8 mouse cellular contexts compared by ENCODE assay signal in genomic region chr1:79956121-79956520, GRCm38 (mm10).
DNase-seq lines count a peak whose midpoint lies in the region; ATAC-seq and TF ChIP-seq lines count a peak whose summit lies in the region.

No protein-coding gene starts in this region.

- TF ChIP-seq CTCF in MEL (IDR thresholded peaks at IDR 0.05 in 2 of 3, conservative IDR thresholded peaks at IDR 0.05 in 1 of 3; ENCODE audit: control insufficient read depth in 1 of 3, insufficient read depth in 1 of 3, low read depth in 2 of 3, low read length in 3 of 3, poor library complexity in 1 of 3, severe bottlenecking in 1 of 3): no peak
- no peak for TF ChIP-seq CTCF in kidney, adult 2 months (conservative IDR thresholded peaks at IDR 0.05; ENCODE audit: insufficient read depth, insufficient read length, low read depth, low read length)

- no peaks in the 10 kb centered on the region for H3K27me3 ChIP-seq in hindbrain, embryonic 11.5 days (ENCODE audit: control insufficient read depth, insufficient read depth, low read length)
- no peaks in the 10 kb centered on the region for H3K27me3 ChIP-seq in hindbrain, embryonic 10.5 days (ENCODE audit: insufficient read depth, poor library complexity, severe bottlenecking)
- H3K27me3 ChIP-seq in MEL (ENCODE audit: control insufficient read depth in 1 of 2, insufficient read depth in 2 of 2, low read length in 2 of 2): no peaks in the 10 kb centered on the region
- H3K27me3 ChIP-seq in kidney, adult 2 months (replicated peaks; ENCODE audit: control insufficient read depth, insufficient read depth, low read length): no peaks in the 10 kb centered on the region

- H3K9me3 ChIP-seq in hindbrain, embryonic 11.5 days (ENCODE audit: control insufficient read depth, low read length): no peaks in the 10 kb centered on the region
- H3K9me3 ChIP-seq in hindbrain, embryonic 10.5 days: no peaks in the 10 kb centered on the region
- H3K9me3 ChIP-seq in MEL (replicated peaks; ENCODE audit: insufficient read depth, low read length): no peaks in the 10 kb centered on the region

- TF ChIP-seq EP300 in MEL (IDR thresholded peaks at IDR 0.05; ENCODE audit: low read depth in 1 of 2, low read length in 2 of 2): no peak

- H3K4me1 ChIP-seq in hindbrain, embryonic 11.5 days (replicated peaks; ENCODE audit: control insufficient read depth, insufficient read depth, low read length): no peaks in the 10 kb centered on the region
- no peaks in the 10 kb centered on the region for H3K4me1 ChIP-seq in hindbrain, embryonic 10.5 days (replicated peaks)
- H3K4me1 ChIP-seq in MEL (ENCODE audit: control insufficient read depth in 1 of 2, insufficient read depth in 2 of 2, low read length in 2 of 2): no peaks in the 10 kb centered on the region
- no peaks in the 10 kb centered on the region for H3K4me1 ChIP-seq in kidney, adult 2 months (ENCODE audit: control insufficient read depth, insufficient read depth, low read length)

- no peaks in the 10 kb centered on the region for H3K79me2 ChIP-seq in MEL (ENCODE audit: control insufficient read depth, insufficient read depth, low read length, poor library complexity)

- peak; percentile 12 for DNase-seq in hindbrain, embryonic 11.5 days (ENCODE audit: low spot score)
- no peak for DNase-seq in hindbrain, embryonic 10.5 days (ENCODE audit: low spot score)
- DNase-seq in MEL (ENCODE audit: low read depth, low spot score): peak; percentile 12
- DNase-seq in brain, embryonic 18.5 days (ENCODE audit: low read depth, low spot score): peak; percentile 46
- DNase-seq in kidney, adult 2 months: peak; percentile 54
- peak; percentile 68 for DNase-seq in lung, postnatal 10 days
- no peak for DNase-seq in natural killer cell, adult 2 months (ENCODE audit: low spot score in 2 of 2)
- no peak for DNase-seq in spleen, postnatal 4 days (ENCODE audit: low spot score in 2 of 2)

- no peak for TF ChIP-seq POLR2A in MEL (IDR thresholded peaks at IDR 0.05; ENCODE audit: control insufficient read depth in 1 of 2, insufficient read depth in 1 of 2, low read depth in 1 of 2, low read length in 2 of 2, poor library complexity in 1 of 2)
- no peak for TF ChIP-seq POLR2A in kidney, adult 2 months (IDR thresholded peaks at IDR 0.05; ENCODE audit: low read depth, low read length)

- WGBS in hindbrain, embryonic 11.5 days: 67% methylated on average over 1 of the region's 1 CpGs
- 95% methylated on average over 1 of the region's 1 CpGs for WGBS in hindbrain, embryonic 10.5 days
- WGBS in kidney, adult 2 months: 13% methylated on average over 1 of the region's 1 CpGs

- no peak overlapping the region for H3K4me2 ChIP-seq in hindbrain, embryonic 11.5 days (replicated peaks; ENCODE audit: low read depth, low read length)

- H3K9ac ChIP-seq in hindbrain, embryonic 11.5 days (ENCODE audit: low read depth, low read length): no peak overlapping the region
- no peak overlapping the region for H3K9ac ChIP-seq in MEL (ENCODE audit: control insufficient read depth, low read depth, low read length, poor library complexity, severe bottlenecking)

- TF ChIP-seq RAD21 in MEL (IDR thresholded peaks at IDR 0.05; ENCODE audit: low read depth, low read length): no peak

- no peak overlapping the region for H3K27ac ChIP-seq in hindbrain, embryonic 11.5 days (ENCODE audit: low read depth, low read length)
- no peak overlapping the region for H3K27ac ChIP-seq in hindbrain, embryonic 10.5 days
- no peak overlapping the region for H3K27ac ChIP-seq in MEL (ENCODE audit: control insufficient read depth, low read depth, low read length)
- H3K27ac ChIP-seq in kidney, adult 2 months (ENCODE audit: insufficient read depth, low read depth, low read length): no peak overlapping the region

- ATAC-seq in hindbrain, embryonic 11.5 days (ENCODE audit: low FRiP score): no peak

- H3K4me3 ChIP-seq in hindbrain, embryonic 11.5 days (ENCODE audit: low read depth, low read length): no peak overlapping the region
- no peak overlapping the region for H3K4me3 ChIP-seq in hindbrain, embryonic 10.5 days
- no peak overlapping the region for H3K4me3 ChIP-seq in MEL (ENCODE audit: control insufficient read depth in 1 of 2, insufficient read depth in 1 of 2, low read depth in 2 of 2, low read length in 2 of 2)
- H3K4me3 ChIP-seq in kidney, adult 2 months (ENCODE audit: insufficient read depth, low read depth, low read length): no peak overlapping the region

- H3K36me3 ChIP-seq in hindbrain, embryonic 11.5 days (ENCODE audit: control insufficient read depth, insufficient read depth, low read length): no peaks in the 10 kb centered on the region
- no peaks in the 10 kb centered on the region for H3K36me3 ChIP-seq in hindbrain, embryonic 10.5 days
- no peaks in the 10 kb centered on the region for H3K36me3 ChIP-seq in MEL (ENCODE audit: control insufficient read depth in 1 of 2, insufficient read depth in 2 of 2, low read length in 2 of 2)
- H3K36me3 ChIP-seq in kidney, adult 2 months (ENCODE audit: control insufficient read depth, insufficient read depth, low read length): no peaks in the 10 kb centered on the region

TF ChIP-seq in MEL, 35 proteins besides CTCF, POLR2A, EP300 and RAD21:
- TF ChIP-seq MXI1 (IDR thresholded peaks at IDR 0.05; ENCODE audit: low read depth, low read length) (no peak), MEF2A (IDR thresholded peaks at IDR 0.05; ENCODE audit: extremely low read depth, insufficient replicate concordance, low read depth, low read length, poor library complexity, severe bottlenecking) (no peak), GATA1 (IDR thresholded peaks at IDR 0.05; ENCODE audit: low read depth, low read length) (no peak), ETS1 (IDR thresholded peaks at IDR 0.05; ENCODE audit: low read depth, low read length) (no peak)

Comparison
In these comparisons a context has a peak if more than half of its experiments do, and no peak if none do; other contexts are left out.
1. DNase-seq: peak in hindbrain, embryonic 11.5 days (single experiment), MEL (single experiment), brain, embryonic 18.5 days (single experiment), kidney, adult 2 months (single experiment) and lung, postnatal 10 days (single experiment); none in hindbrain, embryonic 10.5 days (single experiment), natural killer cell, adult 2 months (0 of 2) and spleen, postnatal 4 days (0 of 2).